Mouse (Mus musculus): ENCODE results near the gene Myl9. TPM values are rescaled to one million over a fixed set of nuclear protein-coding genes. Genes with fewer than 3 reads are reported as not detected.
"Not testable (repeated sequence)": the region's sequence is repeated elsewhere in the genome, so short reads cannot be mapped to it uniquely, and the experiment has no call there.

Gene Myl9
- total RNA-seq, 1 experiment from 2014 or later = not detected

DNA sequence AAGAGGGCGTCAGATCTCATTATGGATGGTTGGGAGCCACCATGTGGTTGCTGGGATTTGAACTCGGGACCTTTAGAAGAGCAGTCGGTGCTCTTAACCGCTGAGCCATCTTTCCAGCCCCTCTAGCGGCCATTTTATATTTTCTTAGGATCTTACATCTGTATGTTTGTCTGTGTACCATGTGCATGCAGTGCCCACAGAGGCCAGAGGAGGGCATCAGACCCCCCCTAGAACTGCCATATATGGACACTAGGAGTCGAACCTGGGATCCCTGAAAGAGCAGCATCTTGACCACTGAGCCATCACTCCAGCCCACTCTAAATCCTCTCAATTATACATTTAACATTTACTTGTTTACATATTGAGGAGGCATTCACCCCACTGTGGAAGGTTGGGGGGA is 49.9 kb downstream of the Myl9 start:
- not testable (repeated sequence) for ATAC-seq (replicated peaks; ENCODE audit: low read depth, poor library complexity, severe bottlenecking)

Other genes starting within 250 kb of the Myl9 start
- 10.6 and 24.3 TPM in 2 replicates for gene Aar2, start 227.8 kb upstream of the Myl9 start, total RNA-seq (2017)
- gene Dlgap4, start 161.7 kb upstream of the Myl9 start, total RNA-seq (2017) = 5.4 and 11.6 TPM in 2 replicates
- gene Tgif2, start 64.6 kb downstream of the Myl9 start, total RNA-seq (2017) = 15.6 and 18.6 TPM in 2 replicates
- not detected in 2 replicates for gene 4930518I15Rik, start 82.5 kb downstream of the Myl9 start, total RNA-seq (2017)
- gene Rab5if, start 87.7 kb downstream of the Myl9 start, total RNA-seq (2017) = 128 and 156 TPM in 2 replicates
- gene Sla2, start 111.8 kb downstream of the Myl9 start, total RNA-seq (2017) = 1.0 and 3.4 TPM in 2 replicates
- 41.5 and 42.7 TPM in 2 replicates for gene Ndrg3, start 216.6 kb downstream of the Myl9 start, total RNA-seq (2017)
- 29.0 and 42.4 TPM in 2 replicates for gene Dsn1, start 231.7 kb downstream of the Myl9 start, total RNA-seq (2017)